Mouse (Mus musculus) heart, postnatal 0 days (tissue): ENCODE data around the gene Wnt4.

ENCODE experiments used
- CTCF ChIP-seq: IDR thresholded peaks from 2 replicates; pipeline ENCODE4 v1.5.1; 2016; ENCODE audit warnings: antibody characterized with exemption, control low read depth, low read depth
- EP300 ChIP-seq: IDR thresholded peaks from 2 replicates; pipeline ENCODE4 v1.6.1; 2016; ENCODE audit warnings: antibody characterized with exemption, low read depth

GRCm38 (mm10) chr4:137283407-137283732, 6.1 kb downstream of the Wnt4 start:
- TF ChIP-seq CTCF (no peak), EP300 (no peak)
